Mouse (Mus musculus) liver, adult 2 months (tissue): ENCODE data around the gene Sorbs1.

Experiments used
- CTCF ChIP-seq: fragments of 200-500 bp; IDR thresholded peaks from 2 replicates; pipeline ENCODE4 v1.5.1; 2011; ENCODE audit warnings: low read depth, low read length, control low read depth
- POLR2A ChIP-seq: fragments of 200-500 bp; IDR thresholded peaks from 2 replicates; pipeline ENCODE4 v1.6.1; 2011; ENCODE audit warnings: low read length, control low read depth; ENCODE audit not compliant: insufficient read depth; ENCODE audit errors: extremely low read depth

- TF ChIP-seq CTCF (no peak), POLR2A (no peak)
Observed at GRCm38 (mm10) chr19:40269526-40269925, 244.1 kb downstream of the Sorbs1 start.
